Comparison of ENCODE assay signal across 17 mouse cellular contexts in the genomic region with DNA sequence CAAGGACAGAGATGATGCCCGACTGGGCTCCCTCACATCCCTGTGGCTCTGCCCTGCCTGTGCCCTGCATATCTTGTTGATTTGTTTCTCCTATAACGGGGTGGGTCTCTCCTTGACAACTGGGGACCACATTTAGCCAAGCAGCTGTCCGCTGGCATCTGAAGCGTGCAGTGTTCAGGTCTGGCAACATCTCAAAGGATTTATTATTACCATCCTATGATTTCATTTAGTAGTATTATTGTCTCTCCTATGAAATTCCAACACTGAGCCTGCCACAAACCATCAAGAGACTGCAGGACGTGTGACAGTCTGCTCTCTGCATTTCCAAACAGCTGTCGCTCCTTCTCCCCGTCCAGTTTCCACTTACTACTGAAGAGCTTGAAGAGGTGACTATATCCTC. TPM values are rescaled to one million over a fixed set of nuclear protein-coding genes. Genes with fewer than 3 reads are reported as not detected.
"Had no signal": no experiment of that assay in that cellular context is flagged by ENCODE, and none has a peak within 500 bp of the region (broad histone marks: within the 10 kb centered on the region; RNA-seq: fewer than 3 reads in every experiment).

No protein-coding gene starts in this region.

- H3K4me3 ChIP-seq: left cerebral cortex, adult 2 months; liver, embryonic 15.5 days; midbrain, embryonic 13.5 days; neural tube, embryonic 15.5 days had no signal

- H3K36me3 ChIP-seq: liver, embryonic 15.5 days; midbrain, embryonic 13.5 days; neural tube, embryonic 15.5 days had no signal

- H3K27me3 ChIP-seq: liver, embryonic 15.5 days; midbrain, embryonic 13.5 days; neural tube, embryonic 15.5 days had no signal

- H3K9ac ChIP-seq: liver, embryonic 15.5 days; midbrain, embryonic 13.5 days; neural tube, embryonic 15.5 days had no signal

- H3K4me2 ChIP-seq: liver, embryonic 11.5 days; liver, embryonic 15.5 days; midbrain, embryonic 13.5 days; neural tube, embryonic 15.5 days had no signal

- H3K27ac ChIP-seq: kidney, postnatal 0 days; left cerebral cortex, adult 2 months; liver, embryonic 15.5 days; midbrain, embryonic 13.5 days; neural tube, embryonic 15.5 days; stomach, postnatal 0 days had no signal

- H3K9me3 ChIP-seq: liver, embryonic 15.5 days; midbrain, embryonic 13.5 days; neural tube, embryonic 15.5 days had no signal

- H3K4me1 ChIP-seq: liver, embryonic 15.5 days; midbrain, embryonic 13.5 days; neural tube, embryonic 15.5 days had no signal

- ATAC-seq: lung, postnatal 0 days; midbrain, embryonic 13.5 days had no signal

- DNase-seq: kidney, adult 9 months; lung, adult 2 months; lung, postnatal 36 days; right cerebral cortex, adult 18-20 months; right cerebral cortex, postnatal 25 days; thymus, postnatal 4 days had no signal

RNA-seq across cellular contexts. Expression of gene Pkhd1, which starts 49.7 kb away (rescaled TPM):
- total RNA-seq: megakaryocyte progenitor cell, adult 5-6 weeks had no signal
- polyA plus RNA-seq: limb, embryonic 11.5 days; midbrain, postnatal 0 days had no signal
